In the genomic region with DNA sequence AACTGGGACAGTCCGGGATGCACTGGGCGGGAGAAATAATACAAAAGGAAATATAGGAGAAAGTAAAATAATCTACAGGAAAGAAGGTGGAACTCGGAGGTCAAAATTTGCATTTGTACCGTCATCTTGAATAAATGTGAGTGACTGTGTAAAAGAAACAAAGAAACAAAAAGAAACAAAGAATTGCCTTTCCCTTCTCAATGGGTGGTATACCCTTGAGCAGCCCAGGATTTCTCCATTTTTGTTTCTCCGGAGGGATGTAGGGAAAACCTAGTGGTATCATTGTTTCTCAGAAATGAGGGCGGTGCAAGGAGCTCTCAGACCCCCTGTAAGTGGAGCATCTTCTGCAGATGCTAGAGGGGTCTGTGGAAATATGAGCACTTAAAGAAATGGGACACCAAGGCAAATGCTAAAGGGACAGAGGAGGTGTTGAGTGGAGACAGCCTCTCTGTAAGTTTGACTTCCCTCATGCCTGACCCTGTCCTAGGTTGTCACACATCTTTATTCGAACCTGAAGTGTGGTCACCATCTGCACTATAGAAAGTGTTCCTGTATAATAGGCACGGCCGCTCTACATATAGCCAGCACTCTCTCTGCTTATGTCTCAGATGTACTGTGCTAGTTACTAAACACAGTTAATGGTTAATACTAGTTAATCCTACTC, we compare ENCODE assay signal across 19 mouse cellular contexts. TPM values are rescaled to one million over a fixed set of nuclear protein-coding genes. Genes with fewer than 3 reads are reported as not detected.
"Had no signal": no experiment of that assay in that cellular context is flagged by ENCODE, and none has a peak within 500 bp of the region (broad histone marks: within the 10 kb centered on the region; RNA-seq: fewer than 3 reads in every experiment).

No protein-coding gene starts in this region.

- H3K4me3 ChIP-seq: midbrain, embryonic 10.5 days; midbrain, embryonic 13.5 days; midbrain, embryonic 15.5 days; neural tube, embryonic 13.5 days; neural tube, embryonic 15.5 days; stomach, embryonic 15.5 days had no signal

- ATAC-seq: midbrain, embryonic 13.5 days; midbrain, embryonic 15.5 days had no signal

- H3K4me2 ChIP-seq: lung, embryonic 14.5 days; midbrain, embryonic 13.5 days; midbrain, embryonic 15.5 days; neural tube, embryonic 13.5 days; neural tube, embryonic 15.5 days; stomach, embryonic 15.5 days had no signal

- H3K36me3 ChIP-seq: midbrain, embryonic 10.5 days; midbrain, embryonic 13.5 days; midbrain, embryonic 15.5 days; neural tube, embryonic 13.5 days; neural tube, embryonic 15.5 days; stomach, embryonic 15.5 days had no signal

- H3K27me3 ChIP-seq: midbrain, embryonic 13.5 days; midbrain, embryonic 15.5 days; neural tube, embryonic 13.5 days; neural tube, embryonic 15.5 days; stomach, embryonic 15.5 days had no signal

- H3K9ac ChIP-seq: liver, embryonic 14.5 days; lung, embryonic 14.5 days; midbrain, embryonic 13.5 days; midbrain, embryonic 15.5 days; neural tube, embryonic 13.5 days; neural tube, embryonic 15.5 days; stomach, embryonic 15.5 days had no signal

- H3K9me3 ChIP-seq: midbrain, embryonic 15.5 days; neural tube, embryonic 15.5 days; stomach, embryonic 15.5 days had no signal

- DNase-seq: lung, adult 18-20 months; lung, embryonic 14.5 days; lung, postnatal 10 days; lung, postnatal 4 days; right cerebral cortex, adult 18-20 months; right cerebral cortex, postnatal 14 days; thymus, adult 2 months; thymus, postnatal 25 days; thymus, postnatal 4 days had no signal

- H3K27ac ChIP-seq: liver, embryonic 14.5 days; midbrain, embryonic 10.5 days; midbrain, embryonic 13.5 days; midbrain, embryonic 15.5 days; neural tube, embryonic 13.5 days; neural tube, embryonic 15.5 days; stomach, embryonic 15.5 days; stomach, postnatal 0 days had no signal

- H3K4me1 ChIP-seq: midbrain, embryonic 10.5 days; midbrain, embryonic 13.5 days; midbrain, embryonic 15.5 days; neural tube, embryonic 13.5 days; neural tube, embryonic 15.5 days; stomach, embryonic 15.5 days had no signal

RNA-seq across cellular contexts. Expression of gene Hmga2, which starts 45.8 kb away (rescaled TPM):
- polyA plus RNA-seq: spleen, adult 2 months; urinary bladder, adult 2 months had no signal
